Mouse (Mus musculus) CD4-positive helper T cell, adult 2 months (primary cell): Measurements from ENCODE around the gene Uckl1.

Source experiments
- DNase-seq: peaks from one replicate; pipeline ENCODE4 v3.0.0-alpha.2; 2012; ENCODE audit warnings: low read depth, missing footprints, low spot score

Uckl1 gene

GRCm38 (mm10) chr2:181572921-181573920 lies 11.5 kb downstream of the Uckl1 start:
- DNase-seq = no peak

GRCm38 (mm10) chr2:181571941-181572670 lies 12.6 kb downstream of the Uckl1 start:
- DNase-seq = no peak

GRCm38 (mm10) chr2:181570921-181571595 lies 13.6 kb downstream of the Uckl1 start:
- DNase-seq = no peak

GRCm38 (mm10) chr2:181570375-181570774 lies 14.3 kb downstream of the Uckl1 start:
- no peak for DNase-seq

GRCm38 (mm10) chr2:181569856-181570255 lies 14.8 kb downstream of the Uckl1 start:
- no peak for DNase-seq

- DNase-seq = peak; percentile 59
Observed at GRCm38 (mm10) chr2:181568272-181569008, 16.3 kb downstream of the Uckl1 start.

GRCm38 (mm10) chr2:181567338-181567737 lies 17.4 kb downstream of the Uckl1 start:
- no peak for DNase-seq

- no peak for DNase-seq
Observed at GRCm38 (mm10) chr2:181553772-181554171, 30.9 kb downstream of the Uckl1 start.

GRCm38 (mm10) chr2:181550233-181550632 lies 34.5 kb downstream of the Uckl1 start:
- DNase-seq = no peak

GRCm38 (mm10) chr2:181548682-181549081 lies 36.0 kb downstream of the Uckl1 start:
- DNase-seq = no peak

- no peak for DNase-seq
Observed at GRCm38 (mm10) chr2:181548227-181548626, 36.5 kb downstream of the Uckl1 start.

GRCm38 (mm10) chr2:181546142-181546541 lies 38.5 kb downstream of the Uckl1 start:
- DNase-seq = no peak

GRCm38 (mm10) chr2:181541761-181542380 lies 42.8 kb downstream of the Uckl1 start:
- DNase-seq = no peak

GRCm38 (mm10) chr2:181537444-181538047 lies 47.1 kb downstream of the Uckl1 start:
- DNase-seq = no peak

GRCm38 (mm10) chr2:181536410-181536809 lies 48.3 kb downstream of the Uckl1 start:
- DNase-seq = no peak

GRCm38 (mm10) chr2:181532589-181532988 lies 52.1 kb downstream of the Uckl1 start:
- DNase-seq = no peak

- DNase-seq = no peak
Observed at GRCm38 (mm10) chr2:181529076-181529475, 55.6 kb downstream of the Uckl1 start.

GRCm38 (mm10) chr2:181525526-181525925 lies 59.2 kb downstream of the Uckl1 start:
- DNase-seq = no peak

- peak; percentile 73 for DNase-seq
Observed at GRCm38 (mm10) chr2:181522811-181523210, 61.9 kb downstream of the Uckl1 start.

- DNase-seq = no peak
Observed at GRCm38 (mm10) chr2:181521491-181521890, 63.2 kb downstream of the Uckl1 start.

GRCm38 (mm10) chr2:181520936-181521227 lies 63.8 kb downstream of the Uckl1 start:
- DNase-seq = no peak
